Mouse (Mus musculus) brain, embryonic 14.5 days (tissue): ENCODE measurements at regions not wholly inside any gene's neighbourhood (a gene's known extent, or its start where the extent isn't known, plus 50 kb on each side); places are given as distances from the start of the nearest gene placed in this dataset.

Source experiments
- DNase-seq: peaks from one replicate; pipeline ENCODE4 v3.0.0-alpha.2; 2011; ENCODE audit warnings: low read depth
- CTCF ChIP-seq: fragments of 200-500 bp; IDR thresholded peaks from 2 replicates; pipeline ENCODE4 v1.5.1; 2012; ENCODE audit warnings: inconsistent platforms, mild to moderate bottlenecking, moderate library complexity, borderline replicate concordance; ENCODE audit not compliant: insufficient read depth, insufficient read length; ENCODE audit errors: extremely low read depth
- POLR2A ChIP-seq: fragments of 200-500 bp; IDR thresholded peaks from 2 replicates; pipeline ENCODE4 v1.6.1; 2012; ENCODE audit warnings: mild to moderate bottlenecking, inconsistent platforms, borderline replicate concordance; ENCODE audit not compliant: poor library complexity, insufficient read depth, insufficient read length, severe bottlenecking; ENCODE audit errors: extremely low read depth

GRCm38 (mm10) chrX:63594118-63594814 lies 557.7 kb downstream of the Gm6760 start:
- no peak for TF ChIP-seq POLR2A
- TF ChIP-seq CTCF, result no peak
- peak; percentile 51 for DNase-seq
